Mouse (Mus musculus) mature B cell (primary cell): ENCODE data around the gene Cct3.
"Not testable (repeated sequence)": the region's sequence is repeated elsewhere in the genome, so short reads cannot be mapped to it uniquely, and the experiment has no call there.

Source experiments
- in situ Hi-C: fragments of 300-500 bp; cut with MboI; formaldehyde crosslinking; loops from 2 replicates; pipeline ENCODE4 v1.14.3; 2019

The Cct3 gene

GRCm38 (mm10) chr3:88361096-88361495 is 64.2 kb downstream of the Cct3 start:
- in situ Hi-C loops, result no loop called here

GRCm38 (mm10) chr3:88361612-88362313 is 64.8 kb downstream of the Cct3 start:
- in situ Hi-C loops, result no loop called here

- in situ Hi-C loops, result no loop called here
Observed at GRCm38 (mm10) chr3:88363700-88364099, 66.8 kb downstream of the Cct3 start.

- in situ Hi-C loops, result no loop called here
Observed at GRCm38 (mm10) chr3:88364337-88364736, 67.4 kb downstream of the Cct3 start, which contains the start of gene Paqr6. Paqr6 (plus strand) TSS chr3:88364584.

- in situ Hi-C loops, result no loop called here
Observed at GRCm38 (mm10) chr3:88365705-88366361, 68.9 kb downstream of the Cct3 start.

- in situ Hi-C loops, result not testable (repeated sequence)
Observed at GRCm38 (mm10) chr3:88366830-88367428, 70.0 kb downstream of the Cct3 start.

- in situ Hi-C loops, result not testable (repeated sequence)
Observed at GRCm38 (mm10) chr3:88367517-88367916, 70.6 kb downstream of the Cct3 start.

GRCm38 (mm10) chr3:88368511-88368910 is 71.6 kb downstream of the Cct3 start:
- in situ Hi-C loops, result not testable (repeated sequence)
